Mouse (Mus musculus) 3134 (cell line): ENCODE data around the gene Smurf2.
"Not testable (repeated sequence)": the region's sequence is repeated elsewhere in the genome, so short reads cannot be mapped to it uniquely, and the experiment has no call there.

Source experiments
- DNase-seq: peaks from one replicate; pipeline ENCODE4 v3.0.0-alpha.2; 2011; ENCODE audit warnings: low spot score; ENCODE audit not compliant: insufficient read length; ENCODE audit errors: extremely low read depth

Smurf2 gene

DNA sequence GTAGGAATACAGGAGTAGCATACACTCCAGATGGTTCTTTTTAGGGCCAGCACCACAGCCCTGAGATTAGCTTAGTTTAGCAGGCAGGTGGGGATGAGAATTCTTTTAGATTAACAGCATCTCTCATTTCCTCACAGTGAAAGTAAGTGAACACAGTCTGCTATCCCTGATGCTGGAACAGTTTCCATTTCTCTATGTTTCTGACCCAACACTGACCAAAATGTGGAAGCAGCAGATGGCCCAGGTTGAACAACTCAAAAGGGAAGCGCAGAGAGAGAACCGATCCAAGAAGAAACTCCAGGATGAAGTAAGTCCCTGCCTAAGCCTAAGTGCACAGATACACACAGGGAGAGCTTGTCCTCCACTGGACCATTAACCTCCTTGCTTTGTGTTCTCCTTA, 105.2 kb downstream of the Smurf2 start:
- DNase-seq: no peak

- DNase-seq: no peak
These were observed 105.8 kb downstream of the Smurf2 start for GRCm38 (mm10) chr11:106814601-106815320.

DNA sequence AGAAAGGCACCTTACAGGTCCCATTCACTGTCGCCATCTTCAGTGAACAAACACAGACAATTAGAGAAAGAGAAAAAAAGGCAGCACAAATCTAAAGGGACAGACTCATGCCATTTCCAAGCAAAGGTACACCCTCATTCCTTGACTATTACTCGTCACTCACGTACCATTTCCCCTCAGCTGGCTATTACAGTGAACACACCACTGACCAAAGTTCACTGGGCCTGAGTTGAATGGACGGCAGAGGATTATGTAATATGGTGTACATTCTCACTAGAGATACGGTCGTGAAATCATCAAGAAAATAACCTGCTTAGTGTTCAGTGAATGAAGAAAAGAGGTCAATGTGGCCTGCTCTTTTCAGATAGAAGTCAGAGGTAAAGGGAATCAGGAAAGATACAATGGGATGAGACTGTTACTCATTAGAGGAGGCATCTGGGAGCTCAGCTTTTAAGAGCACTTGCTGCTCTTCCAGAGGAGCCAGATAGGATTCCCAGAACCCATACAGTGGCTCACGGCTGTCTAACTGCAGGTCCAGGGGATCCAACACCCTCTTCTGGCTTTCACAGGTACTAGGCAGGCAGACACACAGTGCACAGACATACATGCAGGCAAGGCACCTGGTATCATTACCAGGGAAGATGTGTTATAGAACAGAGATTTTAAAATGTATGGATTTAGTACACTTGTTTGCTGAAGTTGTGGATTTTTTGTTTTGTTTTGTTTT, 107.9 kb downstream of the Smurf2 start:
- DNase-seq: no peak

GRCm38 (mm10) chr11:106807442-106807841, 113.1 kb downstream of the Smurf2 start:
- DNase-seq: not testable (repeated sequence)

DNA sequence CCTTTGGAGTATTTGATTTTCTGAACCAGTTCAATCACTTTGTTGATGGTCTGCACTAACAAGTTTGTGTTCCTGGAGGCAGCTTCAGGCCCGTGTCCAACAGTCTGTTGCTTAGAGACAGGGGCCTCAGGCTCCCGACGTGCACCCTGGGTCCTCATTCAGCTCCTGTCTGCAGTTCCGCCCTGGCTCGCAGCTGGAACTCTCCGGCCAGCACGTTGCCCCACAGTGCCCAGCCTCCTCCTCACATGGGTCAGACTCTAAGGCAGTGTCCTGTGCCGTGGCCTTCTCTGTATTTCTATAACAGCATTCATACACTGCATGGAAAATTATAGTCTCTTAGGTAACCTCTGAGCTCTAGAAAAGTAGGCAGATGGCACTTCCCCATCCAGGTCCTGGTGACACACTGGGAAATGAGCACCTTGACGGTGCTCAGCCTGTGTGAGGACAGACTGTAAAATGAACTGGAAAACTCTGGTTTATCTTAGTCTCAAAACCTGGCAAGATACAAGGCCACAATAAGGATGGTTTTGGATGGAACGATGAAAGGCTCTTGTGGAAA, 118.4 kb downstream of the Smurf2 start:
- no peak for DNase-seq

- no peak for DNase-seq
These were observed 124.8 kb downstream of the Smurf2 start for GRCm38 (mm10) chr11:106795679-106796078.

DNA sequence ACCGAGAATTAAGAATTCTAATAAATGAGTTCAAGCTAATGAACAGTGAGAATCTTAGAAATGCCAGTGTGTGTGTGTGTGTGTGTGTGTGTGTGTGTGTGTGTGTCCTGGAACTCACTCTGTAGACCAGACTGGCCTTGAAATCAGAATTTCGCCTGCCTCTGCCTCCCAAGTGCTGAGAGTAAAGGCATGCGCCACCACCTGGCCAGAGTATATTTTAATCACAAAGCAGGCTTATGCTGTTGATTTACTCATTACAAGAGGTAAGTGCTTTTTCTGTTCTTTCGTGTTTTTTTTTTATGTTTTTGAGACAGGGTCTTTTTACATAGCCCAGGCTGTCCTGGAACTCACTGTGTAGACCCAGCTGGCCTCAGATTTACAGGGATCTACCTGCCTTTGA, 126.7 kb downstream of the Smurf2 start:
- no peak for DNase-seq

DNA sequence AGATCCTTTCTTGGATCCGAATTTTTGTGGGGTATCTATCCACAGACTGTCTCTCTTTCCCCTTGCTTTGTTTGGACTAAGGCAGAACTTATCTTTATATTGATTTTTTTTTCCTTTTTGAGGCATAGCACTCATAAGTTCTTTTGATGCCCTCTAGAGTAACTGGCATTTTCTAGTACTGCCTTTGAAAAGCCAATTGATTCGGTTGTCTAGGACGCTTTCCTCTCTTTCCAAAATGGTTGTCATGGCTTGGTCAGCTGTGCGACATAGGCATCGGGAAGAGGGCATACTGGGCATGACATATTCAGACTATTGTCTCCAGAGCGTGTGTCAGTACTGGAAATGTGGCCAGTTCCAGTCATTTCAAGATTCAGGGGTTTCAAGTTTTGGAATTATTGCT, 130.9 kb downstream of the Smurf2 start:
- no peak for DNase-seq

DNA sequence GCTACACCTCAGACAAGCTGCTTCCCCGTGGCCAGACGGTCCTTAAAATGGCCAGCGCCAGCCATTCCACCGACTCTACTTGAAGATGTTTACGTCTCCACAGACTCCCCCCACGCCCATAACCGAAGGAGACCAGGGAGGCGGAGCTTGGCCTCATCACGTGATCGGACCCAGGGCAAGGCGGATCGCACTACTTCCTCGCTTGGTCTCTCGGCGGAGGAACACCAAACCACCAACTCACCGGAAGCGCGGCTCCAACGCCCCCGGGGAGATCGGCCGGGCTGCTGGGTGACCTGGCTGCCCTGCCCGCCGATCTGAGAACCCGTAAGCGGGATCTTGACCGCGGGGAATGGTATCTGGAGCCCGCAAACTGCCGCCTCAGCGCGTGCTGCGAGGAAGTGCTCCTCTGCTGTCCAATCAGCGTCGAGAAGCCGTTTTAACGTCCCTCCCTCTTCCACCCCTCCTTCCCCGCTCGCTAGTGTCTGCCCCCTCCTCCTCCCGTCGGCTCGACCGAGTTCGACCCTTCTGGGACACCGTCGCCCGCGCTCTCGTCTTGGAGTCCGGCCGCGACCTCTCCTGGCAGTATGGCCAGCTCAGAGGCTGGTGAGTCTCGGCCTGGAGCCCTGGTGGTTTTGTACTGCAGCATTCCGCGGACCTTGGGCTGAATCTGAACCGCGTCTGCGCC, 131.6 kb downstream of the Smurf2 start, which contains the start of the genes Ddx5 and Cep95:
Gene Ddx5, minus strand, starts transcription at position 411 of the 685 bp plus-strand sequence.
Gene Cep95, plus strand, starts transcription at position 478 of the 685 bp plus-strand sequence.
- peak; percentile 99 for DNase-seq

DNA sequence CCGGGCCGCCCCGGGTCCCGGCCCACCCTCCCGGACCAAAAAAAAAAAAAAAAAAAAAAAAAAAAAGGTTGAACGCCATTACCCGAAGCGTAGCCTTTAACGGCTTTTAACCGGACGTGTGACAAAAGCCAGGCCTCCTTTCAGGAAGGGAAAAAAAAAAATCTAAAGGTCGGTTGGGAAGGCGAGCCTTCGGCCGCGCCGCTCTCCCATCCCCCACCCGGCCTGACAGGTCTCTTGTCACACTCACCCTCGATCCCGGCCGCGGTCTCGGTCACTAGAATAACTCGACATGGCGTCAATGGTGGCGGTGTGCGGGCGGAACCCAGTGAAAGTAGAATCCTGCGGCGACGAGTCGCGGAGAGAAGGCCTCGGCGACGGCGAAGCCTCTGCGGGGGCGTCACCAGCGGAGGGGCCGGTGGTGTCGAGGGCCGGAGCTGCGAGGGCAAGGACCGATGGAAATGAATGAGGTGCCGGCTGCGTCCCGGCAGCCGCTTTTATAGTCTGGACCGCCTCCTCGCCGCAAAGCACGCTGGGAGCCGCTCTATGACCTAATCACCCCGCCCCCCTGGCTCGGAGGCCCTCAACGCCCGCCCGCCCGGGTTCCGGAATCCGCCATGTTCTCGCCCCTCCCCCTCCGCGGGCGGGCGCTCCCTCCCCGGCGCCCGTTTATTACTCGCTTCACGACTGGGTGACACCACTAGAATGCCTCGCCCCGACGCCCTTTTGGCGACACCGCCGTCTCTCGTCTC, 132.3 kb downstream of the Smurf2 start:
- peak; percentile 97 for DNase-seq

DNA sequence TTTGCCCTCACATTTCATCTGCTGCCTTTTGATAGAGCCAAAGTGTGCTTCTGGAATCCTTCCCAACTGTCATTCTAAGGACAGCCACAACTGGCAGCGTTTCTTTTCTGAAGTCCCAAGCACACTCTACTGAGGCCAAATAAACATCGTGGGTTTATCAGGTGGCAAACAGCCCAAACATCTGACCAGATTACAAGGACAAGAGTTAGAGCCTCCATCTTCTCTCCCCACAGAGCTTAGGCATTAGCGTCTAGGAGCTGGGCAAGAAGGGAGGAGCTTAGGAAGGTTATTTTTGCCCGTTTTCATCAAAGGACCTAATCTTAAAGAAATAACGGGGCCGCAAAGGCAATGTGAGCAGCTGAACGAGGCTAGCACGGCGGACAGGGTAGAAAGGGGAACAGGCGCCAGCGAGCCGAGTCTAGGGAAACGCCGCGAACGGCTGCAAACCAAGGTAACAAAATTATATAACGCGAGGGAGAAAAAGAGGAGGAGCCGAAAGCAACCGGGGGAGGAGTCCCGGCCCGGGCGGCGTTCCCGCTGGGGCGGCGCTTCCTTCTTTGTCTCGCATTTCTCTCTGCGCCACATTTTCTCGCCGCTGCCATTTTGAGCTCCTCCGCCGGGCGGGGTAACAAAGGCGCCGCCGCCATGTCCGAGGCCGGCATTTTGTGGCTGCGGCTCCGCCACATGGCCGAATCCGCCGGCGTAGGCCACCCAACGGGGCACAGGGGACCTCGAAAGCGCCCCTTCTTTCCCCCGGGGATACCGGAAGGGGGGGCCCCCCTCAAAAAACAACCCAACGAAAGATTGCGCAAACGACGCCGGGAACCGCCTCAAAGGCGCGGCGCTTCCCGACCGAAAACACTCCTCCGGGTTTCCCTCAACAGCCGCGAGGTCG, 133.1 kb downstream of the Smurf2 start:
- peak; percentile 91 for DNase-seq

DNA sequence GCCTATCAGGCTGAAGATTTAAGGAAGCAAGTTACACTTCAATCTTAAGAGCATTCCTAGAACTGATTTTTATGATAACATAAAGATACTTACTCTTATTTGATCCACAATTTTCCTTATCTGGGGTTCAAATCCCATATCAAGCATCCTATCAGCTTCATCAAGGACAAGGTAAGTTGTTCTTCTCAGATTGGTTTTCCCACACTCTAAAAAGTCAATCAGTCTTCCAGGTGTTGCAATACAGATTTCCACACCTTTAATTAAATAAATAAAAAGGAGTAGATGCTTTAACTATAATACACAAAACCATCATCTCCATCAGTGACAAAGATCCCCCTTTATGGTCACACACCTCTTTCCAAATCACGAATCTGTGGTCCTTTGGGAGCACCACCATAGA, 135.5 kb downstream of the Smurf2 start:
- DNase-seq: no peak

DNA sequence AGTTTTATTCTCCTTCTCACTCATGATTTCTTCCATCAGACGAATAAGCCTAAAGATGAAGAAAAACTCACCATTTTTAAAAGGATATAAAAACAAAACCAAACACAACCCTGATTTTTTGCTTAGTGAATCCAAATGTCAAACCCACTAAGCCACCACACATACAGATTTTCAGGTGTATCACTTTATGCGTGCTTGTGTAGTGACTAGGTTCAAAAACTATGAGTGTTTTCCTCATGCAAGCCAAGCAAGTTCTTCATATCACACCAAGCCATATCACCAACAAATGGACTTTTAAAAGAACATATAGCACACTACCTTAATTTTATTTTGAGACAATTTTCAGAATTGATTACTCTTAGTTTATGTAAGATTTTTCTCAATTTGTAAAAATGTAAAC, 136.0 kb downstream of the Smurf2 start:
- DNase-seq: no peak

DNA sequence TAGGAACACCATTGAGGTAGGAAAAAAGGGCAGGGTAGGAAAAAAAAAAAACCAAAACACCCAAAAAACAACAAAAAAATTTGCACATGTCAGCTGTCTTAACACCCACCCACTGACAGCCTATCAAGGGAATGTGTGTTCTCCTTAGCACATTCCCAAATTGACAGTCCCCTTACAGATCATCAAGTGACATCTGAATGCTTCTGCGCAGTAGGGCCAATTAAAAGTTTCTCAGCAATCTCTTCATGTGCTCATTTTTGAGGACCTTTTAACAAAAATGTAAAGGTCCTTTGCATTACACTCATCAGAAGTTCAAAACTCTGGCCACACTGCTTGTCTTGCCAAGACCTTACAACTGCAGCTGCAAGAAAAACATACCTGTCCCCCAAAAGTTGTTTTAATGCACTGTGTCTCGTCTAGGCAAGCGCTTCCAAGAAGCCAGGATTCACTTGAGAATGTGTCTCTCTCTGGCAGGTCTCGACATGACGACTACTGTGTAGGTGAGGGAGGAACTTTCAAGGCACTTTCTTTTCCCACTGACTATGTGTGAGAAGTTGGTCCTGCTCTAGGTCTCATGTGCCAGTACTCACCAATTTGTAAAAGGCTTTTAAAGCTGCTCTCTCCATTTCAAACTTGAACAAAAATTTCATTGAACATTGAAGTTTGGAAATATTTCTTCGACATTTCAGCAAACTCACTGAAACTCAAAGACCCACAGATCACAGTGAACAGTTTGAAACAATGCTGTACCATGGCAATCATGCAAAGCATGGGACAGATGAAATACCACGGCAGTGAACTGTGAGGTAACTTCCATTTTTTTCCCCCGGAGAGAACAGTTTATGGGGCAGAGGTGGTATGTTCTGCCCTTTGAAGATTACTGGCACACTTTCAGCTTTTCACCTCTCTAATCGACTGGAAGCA, 137.4 kb downstream of the Smurf2 start:
- no peak for DNase-seq

DNA sequence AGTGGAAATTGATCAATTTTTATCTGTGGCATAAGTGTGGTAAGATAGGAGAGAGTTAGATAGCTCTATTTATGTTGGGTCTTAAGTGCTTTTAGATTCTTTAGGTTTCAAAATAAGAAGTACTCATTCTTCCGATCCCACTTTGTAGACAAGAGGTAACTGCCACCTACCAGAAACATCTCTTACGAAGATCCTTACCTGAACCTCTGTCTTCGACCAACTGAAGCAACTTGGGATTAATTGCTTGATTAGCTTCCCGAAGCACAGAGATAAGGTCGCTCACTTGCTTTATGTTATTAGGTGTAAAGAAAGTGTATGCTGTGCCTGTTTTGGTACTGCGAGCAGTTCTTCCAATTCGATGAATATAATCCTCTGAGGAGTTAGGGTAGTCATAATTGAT, 138.2 kb downstream of the Smurf2 start:
- DNase-seq: not testable (repeated sequence)

GRCm38 (mm10) chr11:106780590-106781220, 139.8 kb downstream of the Smurf2 start:
- DNase-seq: no peak

DNA sequence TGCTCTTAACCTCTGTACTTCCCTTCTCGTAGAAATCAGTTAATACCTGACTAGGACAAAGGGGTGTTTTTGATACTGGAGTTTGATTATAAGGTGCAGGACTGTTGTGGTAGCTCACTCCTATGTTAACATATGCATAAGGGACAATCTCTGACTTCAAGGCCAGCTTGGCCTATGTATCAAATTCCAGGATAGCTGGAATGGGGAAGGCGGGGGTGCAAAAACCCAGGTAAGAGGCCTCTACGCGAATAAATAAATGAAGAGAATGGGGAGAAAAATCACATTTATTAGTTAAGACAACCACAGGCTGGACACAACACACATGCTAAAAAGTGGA, 140.5 kb downstream of the Smurf2 start:
- no peak for DNase-seq
